Mouse (Mus musculus) kidney, postnatal 0 days (tissue): ENCODE results near the gene Tubg2. TPM values are rescaled to one million over a fixed set of nuclear protein-coding genes. Genes with fewer than 3 reads are reported as not detected.

ENCODE experiments used
- ATAC-seq: fragments of 200-750 bp; cut with Nextera tagmentation; replicated peaks from 2 replicates; pipeline ENCODE4 v1.8.0; 2017; ENCODE audit warnings: low read depth, moderate number of reproducible peaks, moderate TSS enrichment, moderate library complexity; ENCODE audit not compliant: low FRiP score
- DNase-seq: peaks from one replicate; pipeline ENCODE4 v3.0.0-alpha.2; 2016; ENCODE audit warnings: low spot score
- H3K27ac ChIP-seq: fragments of 300-500 bp; sonication (generic); 2 replicates; pipeline ENCODE4 v1.5.1; 2014; ENCODE audit warnings: mild to moderate bottlenecking
- H3K27me3 ChIP-seq: fragments of 300-500 bp; sonication (generic); 2 replicates; pipeline ENCODE4 v1.6.1; 2014; ENCODE audit warnings: low read length, mixed read lengths; ENCODE audit not compliant: insufficient read depth
- H3K36me3 ChIP-seq: fragments of 300-500 bp; sonication (generic); 2 replicates; pipeline ENCODE4 v1.6.1; 2014; ENCODE audit warnings: low read length, mixed read lengths; ENCODE audit not compliant: insufficient read depth
- H3K4me1 ChIP-seq: fragments of 300-500 bp; sonication (generic); replicated peaks from 2 replicates; pipeline ENCODE4 v1.6.1; 2014; ENCODE audit warnings: antibody characterized with exemption, low read length, mixed read lengths; ENCODE audit not compliant: insufficient read depth
- H3K4me2 ChIP-seq: fragments of 300-500 bp; sonication (generic); 2 replicates; pipeline ENCODE4 v1.6.1; 2014; ENCODE audit warnings: mild to moderate bottlenecking, low read length, moderate library complexity, mixed read lengths
- H3K4me3 ChIP-seq: fragments of 300-500 bp; sonication (generic); replicated peaks from 2 replicates; pipeline ENCODE4 v1.5.1; 2014; ENCODE audit warnings: low read depth, low read length
- H3K9ac ChIP-seq: fragments of 300-500 bp; sonication (generic); 2 replicates; pipeline ENCODE4 v1.6.1; 2014; ENCODE audit warnings: low read depth, low read length
- H3K9me3 ChIP-seq: fragments of 300-500 bp; sonication (generic); replicated peaks from 2 replicates; pipeline ENCODE4 v1.6.1; 2016; ENCODE audit warnings: low read length, inconsistent platforms, mixed read lengths
- CTCF ChIP-seq: IDR thresholded peaks from 2 replicates; pipeline ENCODE4 v1.5.1; 2016; ENCODE audit warnings: antibody characterized with exemption, low read depth, mild to moderate bottlenecking, moderate library complexity
- WGBS: fragments of 180-500 bp; shearing (Covaris S2); extraction: QIAGEN DNeasy Blood & Tissue Kit; methylation state at CpG from one replicate; pipeline ENCODE4 v1.1.7; 2014; 5-methylcytosine and 5-hydroxymethylcytosine counted together
- polyA plus RNA-seq: library from polyadenylated mRNA; unstranded; fragments of >200 nt; fragmentation: Nextera tagmentation; extraction: Ambion mirVana; gene quantifications from 2 replicates; pipeline ENCODE4 v1.2.1, GENCODE M21; 2015

Tubg2 gene
- polyA plus RNA-seq, 1 experiment from 2014 or later, result 4.3 TPM

GRCm38 (mm10) chr11:101127075-101127474, 28.6 kb upstream of the Tubg2 start:
- Histone ChIP-seq H3K4me2 (no peak overlapping the region), H3K4me3 (no peak overlapping the region), H3K36me3 (peaks cover 15% of the 10 kb centered on the region), H3K4me1 (no peaks in the 10 kb centered on the region; the same call in 1 of the 2 replicates), H3K27ac (no peak overlapping the region), H3K9ac (no peak overlapping the region), H3K9me3 (no peaks in the 10 kb centered on the region), H3K27me3 (no peaks in the 10 kb centered on the region)
- WGBS, result 78% methylated on average over 1 of the region's 1 CpGs
- DNase-seq, result no peak
- ATAC-seq, result no peak
- peak; percentile 32; the same call in 1 of the 2 replicates for TF ChIP-seq CTCF

GRCm38 (mm10) chr11:101128996-101129577, 26.6 kb upstream of the Tubg2 start:
- no peak for TF ChIP-seq CTCF
- no peak overlapping the region for H3K4me2 ChIP-seq
- H3K27me3 ChIP-seq, result no peaks in the 10 kb centered on the region
- no peaks in the 10 kb centered on the region for H3K9me3 ChIP-seq
- H3K4me3 ChIP-seq, result no peak overlapping the region
- ATAC-seq (no peak), DNase-seq (no peak)
- H3K4me1 ChIP-seq, result no peaks in the 10 kb centered on the region; the same call in 1 of the 2 replicates
- no peak overlapping the region for H3K9ac ChIP-seq
- peaks cover 11% of the 10 kb centered on the region; the same call in 1 of the 2 replicates for H3K36me3 ChIP-seq
- 78% methylated on average over 11 of the region's 11 CpGs for WGBS
- no peak overlapping the region for H3K27ac ChIP-seq

- Histone ChIP-seq H3K4me3 (no peak overlapping the region), H3K4me2 (no peak overlapping the region), H3K9me3 (no peaks in the 10 kb centered on the region), H3K4me1 (no peaks in the 10 kb centered on the region; the same call in 1 of the 2 replicates), H3K9ac (no peak overlapping the region), H3K27ac (no peak overlapping the region), H3K27me3 (no peaks in the 10 kb centered on the region), H3K36me3 (peaks cover 11% of the 10 kb centered on the region; the same call in 1 of the 2 replicates)
- no peak for ATAC-seq
- TF ChIP-seq CTCF, result no peak
- 35% methylated on average over 18 of the region's 18 CpGs for WGBS
- DNase-seq, result no peak
Measured at GRCm38 (mm10) chr11:101130056-101130756, 25.5 kb upstream of the Tubg2 start.

- no peak overlapping the region for H3K4me2 ChIP-seq
- H3K4me1 ChIP-seq, result no peaks in the 10 kb centered on the region; the same call in 1 of the 2 replicates
- no peak overlapping the region for H3K4me3 ChIP-seq
- no peak for TF ChIP-seq CTCF
- no peak overlapping the region for H3K27ac ChIP-seq
- H3K36me3 ChIP-seq, result peaks cover 7% of the 10 kb centered on the region; the same call in 1 of the 2 replicates
- no peaks in the 10 kb centered on the region for H3K9me3 ChIP-seq
- no peaks in the 10 kb centered on the region for H3K27me3 ChIP-seq
- ATAC-seq (no peak), DNase-seq (no peak)
- 81% methylated on average over 2 of the region's 2 CpGs for WGBS
- H3K9ac ChIP-seq, result no peak overlapping the region
Measured at GRCm38 (mm10) chr11:101131187-101131586, 24.5 kb upstream of the Tubg2 start.

GRCm38 (mm10) chr11:101131701-101132100, 24.0 kb upstream of the Tubg2 start:
- ATAC-seq (no peak), DNase-seq (peak; percentile 40)
- no peak overlapping the region for H3K27ac ChIP-seq
- no peaks in the 10 kb centered on the region for H3K9me3 ChIP-seq
- no peak overlapping the region for H3K9ac ChIP-seq
- H3K4me1 ChIP-seq, result no peaks in the 10 kb centered on the region; the same call in 1 of the 2 replicates
- 0 out of 2 replicates have a peak, but pooled peaks cover 2% of the 10 kb centered on the region for H3K36me3 ChIP-seq
- no peak overlapping the region for H3K4me3 ChIP-seq
- 91% methylated on average over 6 of the region's 6 CpGs for WGBS
- H3K4me2 ChIP-seq, result no peak overlapping the region
- peak; percentile 60 for TF ChIP-seq CTCF
- H3K27me3 ChIP-seq, result no peaks in the 10 kb centered on the region

- H3K4me2 ChIP-seq, result no peak overlapping the region
- no peaks in the 10 kb centered on the region for H3K9me3 ChIP-seq
- ATAC-seq, result no peak
- 52% methylated on average over 12 of the region's 12 CpGs for WGBS
- no peak overlapping the region for H3K9ac ChIP-seq
- H3K4me3 ChIP-seq, result no peak overlapping the region
- DNase-seq, result peak; percentile 50
- H3K36me3 ChIP-seq, result no peaks in the 10 kb centered on the region
- H3K4me1 ChIP-seq, result no peaks in the 10 kb centered on the region; the same call in 1 of the 2 replicates
- TF ChIP-seq CTCF, result no peak
- H3K27ac ChIP-seq, result no peak overlapping the region
- no peaks in the 10 kb centered on the region for H3K27me3 ChIP-seq
Measured at GRCm38 (mm10) chr11:101133037-101133436, 22.7 kb upstream of the Tubg2 start.
